Mouse (Mus musculus): Measurements from ENCODE around the gene Pnpla7. TPM values are rescaled to one million over a fixed set of nuclear protein-coding genes. Genes with fewer than 3 reads are reported as not detected.

Gene Pnpla7
- polyA plus RNA-seq, 1 experiment from 2014 or later = 8.1 TPM

DNA sequence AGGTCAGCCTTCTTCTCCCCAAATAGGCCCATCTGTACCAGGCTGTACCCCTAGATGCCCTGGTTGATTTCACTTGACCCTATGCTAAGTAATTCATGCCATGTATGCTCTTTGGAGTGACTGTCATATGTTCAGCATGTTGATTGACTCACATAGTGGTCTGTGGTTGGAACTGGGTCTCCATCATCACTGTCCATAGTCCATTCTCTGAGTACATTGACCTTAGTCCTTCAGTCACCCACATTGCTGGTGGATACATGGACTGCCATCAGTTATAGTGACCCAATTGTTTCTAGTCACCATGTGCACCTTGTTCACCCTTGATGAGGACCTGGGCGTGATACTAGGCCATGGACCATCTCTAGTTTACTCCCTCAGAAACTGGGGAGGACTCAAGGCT, 30.9 kb downstream of the Pnpla7 start:
- no peaks in the 10 kb centered on the region for H3K4me1 ChIP-seq (ENCODE audit: control insufficient read depth, insufficient read depth, low read length)
- WGBS (ENCODE audit: insufficient replicate concordance) = 74% methylated on average over 1 of the region's 1 CpGs
- no peaks in the 10 kb centered on the region for H3K27me3 ChIP-seq (ENCODE audit: control insufficient read depth, insufficient read depth, low read length)
- H3K4me3 ChIP-seq (ENCODE audit: low read depth, low read length) = no peak overlapping the region
- no peak overlapping the region for H3K9ac ChIP-seq (ENCODE audit: low read depth, low read length)
- H3K36me3 ChIP-seq (ENCODE audit: control insufficient read depth, insufficient read depth, low read length) = no peaks in the 10 kb centered on the region
- no peak overlapping the region for H3K27ac ChIP-seq (ENCODE audit: low read depth, low read length)
- no peak for ATAC-seq (replicated peaks; ENCODE audit: insufficient number of reproducible peaks, low FRiP score, low TSS enrichment)
- no peaks in the 10 kb centered on the region for H3K9me3 ChIP-seq (replicated peaks; ENCODE audit: control insufficient read depth, low read length)
- H3K4me2 ChIP-seq = no peak overlapping the region

DNA sequence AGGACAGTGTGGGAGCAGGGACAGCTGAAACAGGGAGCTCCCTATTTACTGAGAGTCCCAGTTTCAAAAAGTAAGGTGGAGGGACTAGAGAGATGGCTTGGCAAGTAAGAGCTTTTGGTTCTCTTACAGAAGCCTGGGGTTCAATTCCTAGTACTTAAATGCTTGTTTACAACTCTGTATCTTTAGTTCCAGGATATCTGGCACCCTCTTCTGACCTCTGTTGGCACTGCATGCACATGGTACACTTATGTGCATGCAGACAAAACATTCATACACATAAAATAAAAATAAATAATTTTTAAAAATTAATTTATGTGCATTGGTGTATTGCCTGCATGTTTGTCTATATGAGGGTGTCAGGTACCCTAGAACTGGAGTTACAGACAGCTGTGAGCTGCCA, 32.4 kb downstream of the Pnpla7 start:
- no peaks in the 10 kb centered on the region for H3K36me3 ChIP-seq (ENCODE audit: control insufficient read depth, insufficient read depth, low read length)
- H3K4me1 ChIP-seq (ENCODE audit: control insufficient read depth, insufficient read depth, low read length) = no peaks in the 10 kb centered on the region
- no peak overlapping the region for H3K27ac ChIP-seq (ENCODE audit: low read depth, low read length)
- H3K27me3 ChIP-seq (ENCODE audit: control insufficient read depth, insufficient read depth, low read length) = no peaks in the 10 kb centered on the region
- H3K4me3 ChIP-seq (ENCODE audit: low read depth, low read length) = no peak overlapping the region
- H3K9me3 ChIP-seq (replicated peaks; ENCODE audit: control insufficient read depth, low read length) = no peaks in the 10 kb centered on the region
- H3K9ac ChIP-seq (ENCODE audit: low read depth, low read length) = no peak overlapping the region
- no peak overlapping the region for H3K4me2 ChIP-seq
- ATAC-seq (replicated peaks; ENCODE audit: insufficient number of reproducible peaks, low FRiP score, low TSS enrichment) = no peak

DNA sequence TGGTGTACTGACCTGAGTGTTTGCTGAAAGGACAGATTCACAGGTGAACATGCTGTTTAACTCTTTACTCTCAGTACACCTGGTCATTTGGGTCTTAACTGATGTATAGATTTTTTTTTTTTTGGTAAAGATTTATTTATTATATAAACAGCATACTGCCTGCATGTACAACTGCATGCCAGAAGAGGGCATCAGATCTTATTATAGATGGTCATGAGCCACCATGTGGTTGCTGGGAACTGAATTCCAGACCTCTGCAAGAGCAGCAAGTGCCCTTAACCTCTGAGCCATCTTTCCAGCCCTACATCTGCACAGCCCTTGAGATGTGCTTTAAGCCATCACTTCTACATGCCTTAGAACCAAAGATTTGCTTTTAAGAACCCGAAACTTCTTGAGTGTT, 46.8 kb downstream of the Pnpla7 start:
- 81% methylated on average over 1 of the region's 1 CpGs for WGBS (ENCODE audit: insufficient replicate concordance)
- ATAC-seq (replicated peaks; ENCODE audit: insufficient number of reproducible peaks, low FRiP score, low TSS enrichment) = no peak
- Histone ChIP-seq H3K4me2 (no peak overlapping the region), H3K27me3 (ENCODE audit: control insufficient read depth, insufficient read depth, low read length) (no peaks in the 10 kb centered on the region), H3K27ac (ENCODE audit: low read depth, low read length) (no peak overlapping the region), H3K4me1 (ENCODE audit: control insufficient read depth, insufficient read depth, low read length) (no peaks in the 10 kb centered on the region), H3K36me3 (ENCODE audit: control insufficient read depth, insufficient read depth, low read length) (no peaks in the 10 kb centered on the region), H3K9me3 (replicated peaks; ENCODE audit: control insufficient read depth, low read length) (no peaks in the 10 kb centered on the region), H3K4me3 (ENCODE audit: low read depth, low read length) (no peak overlapping the region), H3K9ac (ENCODE audit: low read depth, low read length) (no peak overlapping the region)

DNA sequence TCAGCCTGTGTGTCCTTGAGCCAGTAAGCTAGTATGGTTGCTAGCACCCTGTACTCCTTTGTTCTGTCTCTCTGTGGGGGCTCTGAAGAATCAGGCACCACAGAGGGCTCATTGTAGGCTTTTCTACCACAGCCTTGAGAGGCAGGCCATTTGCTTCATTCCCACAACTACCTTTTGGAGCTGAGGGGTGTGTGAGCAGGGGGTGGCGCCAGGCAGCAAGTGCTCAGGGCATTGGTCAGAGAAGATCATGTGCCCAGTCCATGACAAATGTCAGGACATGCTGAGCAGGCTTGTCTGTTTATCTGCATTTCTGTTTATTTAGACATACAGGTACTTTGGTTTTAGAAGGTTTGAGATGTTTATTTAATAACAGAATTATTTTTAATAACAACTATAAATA, 49.3 kb downstream of the Pnpla7 start:
- H3K4me2 ChIP-seq = no peak overlapping the region
- H3K9ac ChIP-seq (ENCODE audit: low read depth, low read length) = no peak overlapping the region
- 63% methylated on average over 1 of the region's 1 CpGs for WGBS (ENCODE audit: insufficient replicate concordance)
- ATAC-seq (replicated peaks; ENCODE audit: insufficient number of reproducible peaks, low FRiP score, low TSS enrichment) = no peak
- no peak overlapping the region for H3K27ac ChIP-seq (ENCODE audit: low read depth, low read length)
- no peak overlapping the region for H3K4me3 ChIP-seq (ENCODE audit: low read depth, low read length)
- H3K36me3 ChIP-seq (ENCODE audit: control insufficient read depth, insufficient read depth, low read length) = no peaks in the 10 kb centered on the region
- no peaks in the 10 kb centered on the region for H3K4me1 ChIP-seq (ENCODE audit: control insufficient read depth, insufficient read depth, low read length)
- H3K9me3 ChIP-seq (replicated peaks; ENCODE audit: control insufficient read depth, low read length) = no peaks in the 10 kb centered on the region
- H3K27me3 ChIP-seq (ENCODE audit: control insufficient read depth, insufficient read depth, low read length) = no peaks in the 10 kb centered on the region

DNA sequence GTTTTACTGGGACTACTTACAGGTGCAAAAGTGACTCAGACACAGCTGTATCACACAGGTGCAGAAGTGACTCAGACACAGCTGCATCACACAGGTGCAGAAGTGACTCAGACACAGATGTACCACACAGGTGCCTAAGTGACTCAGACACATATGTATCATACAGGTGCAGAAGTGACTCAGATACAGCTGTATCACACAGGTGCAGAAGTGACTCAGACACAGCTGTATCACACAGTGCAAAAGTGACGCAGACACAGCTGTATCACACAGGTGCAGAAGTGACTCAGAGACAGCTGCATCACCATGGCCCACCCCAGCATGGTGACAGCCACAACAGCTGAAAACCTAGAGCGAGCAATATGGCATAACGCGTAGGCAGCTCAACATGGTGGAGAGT, 59.2 kb downstream of the Pnpla7 start:
- H3K9me3 ChIP-seq (replicated peaks; ENCODE audit: control insufficient read depth, low read length) = no peaks in the 10 kb centered on the region
- no peaks in the 10 kb centered on the region for H3K4me1 ChIP-seq (ENCODE audit: control insufficient read depth, insufficient read depth, low read length)
- H3K27ac ChIP-seq (ENCODE audit: low read depth, low read length) = no peak overlapping the region
- 94% methylated on average over 4 of the region's 4 CpGs for WGBS (ENCODE audit: insufficient replicate concordance)
- no peaks in the 10 kb centered on the region for H3K36me3 ChIP-seq (ENCODE audit: control insufficient read depth, insufficient read depth, low read length)
- no peak overlapping the region for H3K9ac ChIP-seq (ENCODE audit: low read depth, low read length)
- ATAC-seq (replicated peaks; ENCODE audit: insufficient number of reproducible peaks, low FRiP score, low TSS enrichment) = no peak
- no peak overlapping the region for H3K4me2 ChIP-seq
- no peak overlapping the region for H3K4me3 ChIP-seq (ENCODE audit: low read depth, low read length)
- H3K27me3 ChIP-seq (ENCODE audit: control insufficient read depth, insufficient read depth, low read length) = no peaks in the 10 kb centered on the region

DNA sequence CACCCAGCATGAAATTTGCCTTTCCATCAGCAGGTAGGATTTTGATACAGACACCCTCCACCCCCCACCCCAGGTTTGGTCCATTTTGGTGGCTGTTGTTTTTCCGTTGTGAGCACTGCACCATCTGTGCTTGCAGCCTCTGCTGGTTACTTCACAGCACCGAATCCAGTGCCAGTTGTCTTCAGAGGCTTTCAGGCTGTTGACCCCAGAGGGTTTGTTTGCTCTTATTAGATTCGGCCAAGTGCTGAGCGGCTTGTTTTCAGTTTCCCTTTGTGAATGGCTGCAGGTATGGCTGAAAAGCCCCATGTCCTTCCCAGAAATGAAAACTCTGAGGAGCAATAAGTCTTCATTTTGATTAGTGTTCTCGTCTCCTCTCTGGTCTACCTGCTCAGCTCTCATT, 64.3 kb downstream of the Pnpla7 start:
- H3K4me3 ChIP-seq (ENCODE audit: low read depth, low read length) = no peak overlapping the region
- H3K9me3 ChIP-seq (replicated peaks; ENCODE audit: control insufficient read depth, low read length) = no peaks in the 10 kb centered on the region
- H3K4me2 ChIP-seq = no peak overlapping the region
- 85% methylated on average over 5 of the region's 5 CpGs for WGBS (ENCODE audit: insufficient replicate concordance)
- no peak overlapping the region for H3K9ac ChIP-seq (ENCODE audit: low read depth, low read length)
- no peaks in the 10 kb centered on the region for H3K27me3 ChIP-seq (ENCODE audit: control insufficient read depth, insufficient read depth, low read length)
- no peaks in the 10 kb centered on the region for H3K4me1 ChIP-seq (ENCODE audit: control insufficient read depth, insufficient read depth, low read length)
- no peaks in the 10 kb centered on the region for H3K36me3 ChIP-seq (ENCODE audit: control insufficient read depth, insufficient read depth, low read length)
- no peak overlapping the region for H3K27ac ChIP-seq (ENCODE audit: low read depth, low read length)
- ATAC-seq (replicated peaks; ENCODE audit: insufficient number of reproducible peaks, low FRiP score, low TSS enrichment) = no peak

DNA sequence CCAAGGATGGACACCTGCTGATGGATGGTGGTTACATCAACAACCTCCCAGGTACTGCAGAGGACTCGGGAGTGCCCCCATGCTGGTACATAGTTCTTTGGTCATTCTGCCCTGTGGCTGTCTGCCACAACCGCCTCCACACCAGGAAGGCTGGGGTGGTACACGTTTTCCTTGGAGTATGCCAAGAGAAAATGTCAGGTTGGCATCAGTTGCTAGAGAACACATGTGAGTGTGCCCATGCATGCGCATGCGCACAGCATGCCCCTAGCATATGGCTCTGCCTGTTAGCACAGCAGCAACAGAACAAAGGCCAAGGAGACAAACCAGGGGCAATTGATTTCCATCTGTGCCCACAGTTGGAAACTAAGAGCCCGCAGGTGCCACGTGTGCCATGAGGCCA, 75.1 kb downstream of the Pnpla7 start:
- peaks cover 8% of the 10 kb centered on the region for H3K4me1 ChIP-seq (ENCODE audit: control insufficient read depth, insufficient read depth, low read length)
- no peak overlapping the region for H3K9ac ChIP-seq (ENCODE audit: low read depth, low read length)
- no peaks in the 10 kb centered on the region for H3K36me3 ChIP-seq (ENCODE audit: control insufficient read depth, insufficient read depth, low read length)
- H3K9me3 ChIP-seq (replicated peaks; ENCODE audit: control insufficient read depth, low read length) = no peaks in the 10 kb centered on the region
- no peak overlapping the region for H3K4me2 ChIP-seq
- WGBS (ENCODE audit: insufficient replicate concordance) = 79% methylated on average over 7 of the region's 7 CpGs
- no peak for ATAC-seq (replicated peaks; ENCODE audit: insufficient number of reproducible peaks, low FRiP score, low TSS enrichment)
- no peak overlapping the region for H3K4me3 ChIP-seq (ENCODE audit: low read depth, low read length)
- no peak overlapping the region for H3K27ac ChIP-seq (ENCODE audit: low read depth, low read length)
- H3K27me3 ChIP-seq (ENCODE audit: control insufficient read depth, insufficient read depth, low read length) = no peaks in the 10 kb centered on the region

DNA sequence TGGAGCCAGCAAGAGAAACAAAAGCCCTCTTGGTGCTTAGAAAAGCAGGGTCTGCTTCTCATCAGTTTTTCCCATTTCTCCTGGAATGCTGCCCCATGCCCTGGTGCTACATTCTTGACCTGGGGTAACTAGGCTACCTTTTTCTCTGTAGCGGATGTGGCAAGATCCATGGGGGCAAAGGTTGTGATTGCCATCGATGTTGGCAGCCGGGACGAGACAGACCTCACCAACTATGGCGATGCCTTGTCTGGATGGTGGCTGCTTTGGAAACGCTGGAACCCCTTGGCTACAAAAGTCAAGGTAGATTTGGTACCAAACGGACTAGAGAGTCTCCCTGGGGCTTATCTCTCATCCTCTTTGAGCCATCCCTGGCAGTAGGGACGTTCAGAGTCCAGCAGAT, 75.6 kb downstream of the Pnpla7 start:
- Histone ChIP-seq H3K4me3 (ENCODE audit: low read depth, low read length) (no peak overlapping the region), H3K27ac (ENCODE audit: low read depth, low read length) (no peak overlapping the region), H3K4me1 (ENCODE audit: control insufficient read depth, insufficient read depth, low read length) (peaks cover 8% of the 10 kb centered on the region), H3K36me3 (ENCODE audit: control insufficient read depth, insufficient read depth, low read length) (no peaks in the 10 kb centered on the region), H3K27me3 (ENCODE audit: control insufficient read depth, insufficient read depth, low read length) (no peaks in the 10 kb centered on the region), H3K9ac (ENCODE audit: low read depth, low read length) (no peak overlapping the region), H3K9me3 (replicated peaks; ENCODE audit: control insufficient read depth, low read length) (no peaks in the 10 kb centered on the region), H3K4me2 (no peak overlapping the region)
- WGBS (ENCODE audit: insufficient replicate concordance) = 84% methylated on average over 8 of the region's 8 CpGs
- ATAC-seq (replicated peaks; ENCODE audit: insufficient number of reproducible peaks, low FRiP score, low TSS enrichment) = no peak

DNA sequence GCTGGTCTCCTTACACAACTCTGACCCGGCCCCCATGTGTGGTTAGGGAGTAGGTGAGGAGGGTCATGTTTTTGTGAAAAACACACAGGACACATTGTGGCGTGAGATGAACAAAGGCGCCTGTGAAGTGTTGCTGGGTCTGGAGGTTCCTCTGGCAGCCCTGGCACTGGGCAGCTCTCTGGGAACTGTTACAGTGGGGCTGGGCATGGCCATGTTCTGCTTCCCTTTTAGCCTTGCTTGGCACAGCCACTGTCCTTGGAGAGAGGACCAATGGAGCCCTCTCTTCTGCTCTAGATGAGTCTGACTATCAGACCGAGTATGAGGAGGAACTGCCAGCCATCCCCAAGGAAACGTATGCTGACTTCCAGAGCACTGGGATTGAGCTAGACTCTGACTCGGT, 77.3 kb downstream of the Pnpla7 start:
- Histone ChIP-seq H3K36me3 (ENCODE audit: control insufficient read depth, insufficient read depth, low read length) (no peaks in the 10 kb centered on the region), H3K4me1 (ENCODE audit: control insufficient read depth, insufficient read depth, low read length) (peaks cover 8% of the 10 kb centered on the region), H3K4me2 (no peak overlapping the region), H3K4me3 (ENCODE audit: low read depth, low read length) (no peak overlapping the region), H3K27ac (ENCODE audit: low read depth, low read length) (no peak overlapping the region), H3K9ac (ENCODE audit: low read depth, low read length) (no peak overlapping the region), H3K9me3 (replicated peaks; ENCODE audit: control insufficient read depth, low read length) (no peaks in the 10 kb centered on the region), H3K27me3 (ENCODE audit: control insufficient read depth, insufficient read depth, low read length) (no peaks in the 10 kb centered on the region)
- ATAC-seq (replicated peaks; ENCODE audit: insufficient number of reproducible peaks, low FRiP score, low TSS enrichment) = no peak
- 81% methylated on average over 6 of the region's 6 CpGs for WGBS (ENCODE audit: insufficient replicate concordance)
